Mouse (Mus musculus) kidney, embryonic 16.5 days (tissue): ENCODE results near the gene Lrrc25. TPM values are rescaled to one million over a fixed set of nuclear protein-coding genes. Genes with fewer than 3 reads are reported as not detected.

Experiments used
- ATAC-seq: fragments of 200-750 bp; cut with Nextera tagmentation; 2 replicates; pipeline ENCODE4 v1.8.0; 2017; ENCODE audit warnings: moderate TSS enrichment; ENCODE audit not compliant: low FRiP score, low TSS enrichment
- H3K27ac ChIP-seq: fragments of 300-500 bp; sonication (generic); 2 replicates; pipeline ENCODE4 v1.5.1; 2014; ENCODE audit warnings: low read length
- H3K27me3 ChIP-seq: fragments of 300-500 bp; sonication (generic); 2 replicates; pipeline ENCODE4 v1.6.1; 2014; ENCODE audit warnings: low read length, control low read depth, mixed read lengths; ENCODE audit not compliant: insufficient read depth
- H3K36me3 ChIP-seq: fragments of 300-500 bp; sonication (generic); 2 replicates; pipeline ENCODE4 v1.6.1; 2014; ENCODE audit warnings: low read length, control low read depth, mixed read lengths; ENCODE audit not compliant: insufficient read depth
- H3K4me1 ChIP-seq: fragments of 300-500 bp; sonication (generic); 2 replicates; pipeline ENCODE4 v1.6.1; 2014; ENCODE audit warnings: low read length, control low read depth, mixed read lengths; ENCODE audit not compliant: insufficient read depth
- H3K4me2 ChIP-seq: fragments of 300-500 bp; sonication (generic); replicated peaks from 2 replicates; pipeline ENCODE4 v1.6.1; 2014; ENCODE audit warnings: low read depth, low read length
- H3K4me3 ChIP-seq: fragments of 300-500 bp; sonication (generic); 2 replicates; pipeline ENCODE4 v1.5.1; 2014; ENCODE audit warnings: mild to moderate bottlenecking, low read length
- H3K9ac ChIP-seq: fragments of 300-500 bp; sonication (generic); replicated peaks from 2 replicates; pipeline ENCODE4 v1.6.1; 2014; ENCODE audit warnings: low read length
- H3K9me3 ChIP-seq: fragments of 300-500 bp; sonication (generic); 2 replicates; pipeline ENCODE4 v1.6.1; 2016; ENCODE audit warnings: low read length, control low read depth
- WGBS: fragments of 180-500 bp; shearing (Covaris S2); extraction: QIAGEN DNeasy Blood & Tissue Kit; methylation state at CpG from one replicate; pipeline ENCODE4 v1.1.7; 2014; 5-methylcytosine and 5-hydroxymethylcytosine counted together
- polyA plus RNA-seq: library from polyadenylated mRNA; unstranded; fragments of >200 nt; fragmentation: Nextera tagmentation; extraction: Ambion mirVana; gene quantifications from 2 replicates; pipeline ENCODE4 v1.2.1, GENCODE M21; 2015

Gene Lrrc25
- polyA plus RNA-seq, 1 experiment from 2014 or later: 1.9 TPM

DNA sequence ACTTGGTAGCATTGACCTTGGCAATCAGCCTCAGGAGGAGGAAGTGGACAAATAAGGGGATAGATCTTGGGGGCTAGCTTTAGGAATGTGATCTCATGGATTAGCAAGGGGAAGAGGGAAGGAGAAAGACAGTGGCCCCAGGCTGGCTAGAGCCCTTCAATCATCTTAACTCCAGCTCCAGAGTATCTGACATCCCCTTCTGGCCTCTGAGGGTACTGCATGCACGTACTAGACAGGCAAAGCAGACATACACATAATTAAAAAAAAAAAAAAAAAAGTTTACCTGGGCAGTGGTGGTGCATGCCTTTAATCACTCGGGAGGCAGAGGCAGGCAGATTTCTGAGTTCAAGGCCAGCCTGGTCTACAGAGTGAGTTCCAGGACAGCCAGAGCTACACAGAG is 28.1 kb downstream of the Lrrc25 start:
- Histone ChIP-seq H3K4me3 (no peak overlapping the region), H3K4me2 (no peak overlapping the region), H3K36me3 (peaks cover 1% of the 10 kb centered on the region; the same call in 1 of the 2 replicates), H3K27me3 (no peaks in the 10 kb centered on the region), H3K9ac (no peak overlapping the region), H3K4me1 (peaks cover 36% of the 10 kb centered on the region), H3K27ac (no peak overlapping the region), H3K9me3 (no peaks in the 10 kb centered on the region)
- ATAC-seq: no peak
- WGBS: 81% methylated on average over 2 of the region's 2 CpGs

DNA sequence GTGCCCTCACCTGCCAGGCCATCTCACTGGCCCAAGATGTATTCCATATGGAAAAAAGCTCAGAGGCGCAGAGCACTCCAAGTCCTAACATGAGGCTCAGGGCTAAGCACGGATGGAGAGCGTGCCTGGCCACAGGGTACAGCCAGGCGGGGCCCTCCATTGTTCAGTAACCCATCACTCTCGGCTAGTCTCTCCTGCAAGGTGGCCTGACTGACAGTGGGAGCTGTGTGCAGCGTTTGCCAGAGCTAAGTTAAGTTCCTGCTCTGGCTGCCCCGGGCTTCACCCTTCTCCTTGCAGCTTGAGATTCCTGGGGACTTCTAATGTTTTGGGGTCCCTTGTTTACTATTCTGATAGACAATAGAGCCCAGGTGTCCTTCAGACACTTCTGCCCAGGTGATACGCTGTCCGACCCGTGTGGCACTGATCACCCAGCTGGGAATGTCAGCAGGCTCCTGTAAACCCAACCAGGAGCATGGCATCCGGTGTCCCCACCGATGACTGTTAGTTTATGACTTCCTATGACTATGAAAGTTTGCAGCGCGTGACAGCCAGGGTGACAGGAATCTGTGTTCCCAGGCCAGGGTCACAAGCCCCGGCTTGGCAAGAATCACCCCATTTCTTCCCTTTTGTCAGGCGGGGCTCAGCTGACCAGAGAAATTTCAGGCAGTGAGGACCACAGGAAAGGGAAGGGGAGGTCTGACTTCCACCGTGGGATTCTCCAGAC is 29.7 kb downstream of the Lrrc25 start:
- peaks cover 12% of the 10 kb centered on the region for H3K36me3 ChIP-seq
- H3K27ac ChIP-seq: peak overlapping the region; percentile 52; the same call in 1 of the 2 replicates
- no peaks in the 10 kb centered on the region for H3K27me3 ChIP-seq
- 27% methylated on average over 17 of the region's 17 CpGs for WGBS
- no peak overlapping the region for H3K4me3 ChIP-seq
- H3K9ac ChIP-seq: peak overlapping the region; percentile 38
- peaks cover 47% of the 10 kb centered on the region for H3K4me1 ChIP-seq
- peak; percentile 24; the same call in 1 of the 2 replicates for ATAC-seq
- H3K4me2 ChIP-seq: 0 out of 2 replicates have a peak overlapping the region, but pooled peaks have one; percentile 6
- no peaks in the 10 kb centered on the region for H3K9me3 ChIP-seq

DNA sequence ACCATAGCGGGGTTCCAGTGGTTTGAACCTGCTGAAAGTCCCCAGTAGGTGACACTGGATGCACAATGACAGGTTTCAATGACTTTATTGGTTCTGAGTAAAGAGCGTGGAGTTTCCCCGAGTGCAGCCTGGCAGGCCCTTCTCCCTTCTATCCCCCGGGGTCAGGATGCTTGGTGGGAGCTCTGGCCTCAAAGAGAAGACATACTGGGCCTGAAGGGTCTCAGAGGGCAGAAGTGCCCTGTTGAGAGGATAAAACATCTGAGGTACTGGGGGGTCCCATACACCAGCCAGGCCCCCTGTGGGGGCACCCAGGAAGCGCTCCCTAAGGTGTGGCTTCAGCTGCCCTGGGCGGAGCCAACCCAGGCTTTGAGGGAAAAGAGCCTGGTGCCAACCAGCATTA is 30.4 kb downstream of the Lrrc25 start:
- H3K4me1 ChIP-seq: peaks cover 47% of the 10 kb centered on the region
- WGBS: 67% methylated on average over 6 of the region's 6 CpGs
- H3K4me2 ChIP-seq: no peak overlapping the region
- peaks cover 17% of the 10 kb centered on the region for H3K36me3 ChIP-seq
- H3K9me3 ChIP-seq: no peaks in the 10 kb centered on the region
- ATAC-seq: no peak
- peak overlapping the region; percentile 52; the same call in 1 of the 2 replicates for H3K27ac ChIP-seq
- H3K9ac ChIP-seq: peak overlapping the region; percentile 38; the same call in 1 of the 2 replicates
- H3K27me3 ChIP-seq: no peaks in the 10 kb centered on the region
- no peak overlapping the region for H3K4me3 ChIP-seq

DNA sequence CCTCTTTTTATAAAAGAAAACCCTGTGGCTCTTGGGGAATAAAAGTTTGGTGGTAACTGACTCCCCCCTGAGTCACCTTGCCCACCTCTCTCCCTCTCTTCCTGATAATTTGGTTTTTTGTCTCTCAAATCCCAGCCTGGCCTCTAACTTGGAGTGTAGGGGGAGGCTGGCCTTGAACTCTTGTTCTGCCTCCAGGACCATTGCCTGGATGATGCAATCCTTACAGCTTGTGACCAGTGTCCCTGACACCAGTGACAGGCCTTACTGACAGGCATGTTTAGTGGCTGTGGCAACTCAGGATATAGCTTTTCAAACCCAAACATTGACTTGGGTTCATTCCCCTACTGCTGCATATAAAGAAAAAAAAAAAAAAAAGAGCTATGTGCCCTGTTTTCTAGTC is 30.8 kb downstream of the Lrrc25 start:
- peaks cover 20% of the 10 kb centered on the region for H3K36me3 ChIP-seq
- no peak overlapping the region for H3K4me2 ChIP-seq
- H3K4me1 ChIP-seq: peaks cover 47% of the 10 kb centered on the region
- H3K27ac ChIP-seq: no peak overlapping the region
- H3K9me3 ChIP-seq: no peaks in the 10 kb centered on the region
- ATAC-seq: no peak
- H3K27me3 ChIP-seq: no peaks in the 10 kb centered on the region
- no peak overlapping the region for H3K4me3 ChIP-seq
- H3K9ac ChIP-seq: peak overlapping the region; percentile 38; the same call in 1 of the 2 replicates

DNA sequence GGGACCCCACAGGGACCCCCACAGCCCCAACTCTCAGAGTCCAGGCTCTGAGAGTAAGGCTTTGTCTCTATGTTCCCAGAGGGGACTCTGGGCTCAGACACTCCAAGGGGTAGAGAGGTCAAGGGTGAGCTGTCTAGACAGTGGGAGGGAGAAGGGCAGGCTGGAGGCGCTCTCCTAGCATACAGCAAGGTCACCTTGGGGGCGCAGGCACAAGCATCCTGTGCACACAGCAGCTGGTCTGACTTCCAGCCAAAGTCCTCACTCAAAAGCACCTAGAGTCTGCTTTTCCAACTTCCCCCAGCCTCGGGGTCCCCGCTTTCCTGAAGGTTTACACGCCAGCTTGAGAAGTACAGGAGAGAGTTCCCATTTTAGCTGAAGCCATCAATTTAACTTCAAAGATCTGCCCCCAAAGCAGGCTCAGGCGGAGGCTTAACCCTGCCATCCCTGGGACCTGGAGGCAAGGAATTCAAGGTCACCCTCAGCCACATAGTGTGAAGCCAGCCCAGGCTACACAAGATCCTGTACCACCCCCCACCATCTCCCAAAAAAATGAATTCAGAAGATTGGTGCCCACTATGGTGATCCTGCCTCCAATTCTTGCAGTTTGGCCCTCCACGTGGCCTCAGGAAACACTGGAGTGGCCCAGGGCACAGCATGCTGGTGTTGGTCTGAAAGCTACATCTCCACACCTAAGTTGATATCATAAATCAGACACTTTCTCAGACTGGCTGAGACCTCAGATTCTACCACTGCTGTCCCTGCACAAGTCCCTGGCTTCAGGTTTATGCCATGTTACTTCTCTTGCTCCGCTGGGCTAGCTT is 31.6 kb downstream of the Lrrc25 start:
- Histone ChIP-seq H3K27me3 (no peaks in the 10 kb centered on the region), H3K4me2 (no peak overlapping the region; the same call in 1 of the 2 replicates), H3K4me3 (no peak overlapping the region), H3K9me3 (no peaks in the 10 kb centered on the region), H3K4me1 (peaks cover 47% of the 10 kb centered on the region), H3K27ac (peak overlapping the region; percentile 51), H3K9ac (peak overlapping the region; percentile 17), H3K36me3 (peaks cover 27% of the 10 kb centered on the region)
- peak; percentile 58; the same call in 1 of the 2 replicates for ATAC-seq
- WGBS: 31% methylated on average over 8 of the region's 8 CpGs

DNA sequence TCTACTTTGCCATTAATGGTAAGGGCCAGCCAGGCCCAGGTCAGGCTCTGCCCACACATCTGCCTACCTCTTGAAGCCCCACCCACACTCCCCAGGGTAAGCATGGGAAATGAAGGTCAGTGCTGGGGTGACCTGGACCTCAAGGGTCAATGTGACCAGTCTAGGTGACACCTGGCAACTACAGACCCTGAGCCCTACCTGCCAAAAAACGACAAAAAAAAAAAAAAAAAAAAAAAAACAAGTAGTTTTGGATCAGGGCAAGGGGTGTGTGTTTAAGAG is 32.1 kb downstream of the Lrrc25 start:
- Histone ChIP-seq H3K27me3 (no peaks in the 10 kb centered on the region), H3K4me1 (peaks cover 47% of the 10 kb centered on the region), H3K27ac (0 out of 2 replicates have a peak overlapping the region, but pooled peaks have one; percentile 51), H3K36me3 (peaks cover 27% of the 10 kb centered on the region), H3K4me3 (no peak overlapping the region), H3K9ac (no peak overlapping the region), H3K4me2 (no peak overlapping the region), H3K9me3 (no peaks in the 10 kb centered on the region)
- 33% methylated on average over 1 of the region's 1 CpGs for WGBS
- ATAC-seq: no peak

DNA sequence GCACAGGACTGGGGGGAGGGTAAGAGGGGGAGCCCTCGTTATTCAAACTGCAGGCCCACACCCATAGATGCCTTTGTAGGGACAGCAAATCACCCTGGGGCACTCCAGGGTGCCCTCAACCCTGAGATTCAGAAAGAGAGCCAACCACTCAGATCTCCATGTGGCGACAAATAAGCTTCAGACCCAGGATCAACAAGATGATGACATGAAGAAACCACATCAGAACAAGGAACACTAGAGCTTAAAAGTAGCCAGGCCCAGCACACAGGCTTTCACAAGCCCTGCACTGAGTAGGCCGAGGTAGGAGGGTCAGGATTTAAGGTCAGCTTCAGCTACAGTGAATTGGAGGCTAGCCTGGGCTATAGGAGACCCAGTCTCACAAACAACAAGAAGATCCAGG is 33.0 kb downstream of the Lrrc25 start:
- peak; percentile 16; the same call in 1 of the 2 replicates for ATAC-seq
- H3K27me3 ChIP-seq: no peaks in the 10 kb centered on the region
- WGBS: 56% methylated on average over 3 of the region's 3 CpGs
- peaks cover 31% of the 10 kb centered on the region for H3K36me3 ChIP-seq
- H3K4me3 ChIP-seq: no peak overlapping the region
- H3K4me2 ChIP-seq: no peak overlapping the region
- no peak overlapping the region; the same call in 1 of the 2 replicates for H3K9ac ChIP-seq
- H3K27ac ChIP-seq: peak overlapping the region; percentile 64
- H3K9me3 ChIP-seq: no peaks in the 10 kb centered on the region
- peaks cover 47% of the 10 kb centered on the region for H3K4me1 ChIP-seq

DNA sequence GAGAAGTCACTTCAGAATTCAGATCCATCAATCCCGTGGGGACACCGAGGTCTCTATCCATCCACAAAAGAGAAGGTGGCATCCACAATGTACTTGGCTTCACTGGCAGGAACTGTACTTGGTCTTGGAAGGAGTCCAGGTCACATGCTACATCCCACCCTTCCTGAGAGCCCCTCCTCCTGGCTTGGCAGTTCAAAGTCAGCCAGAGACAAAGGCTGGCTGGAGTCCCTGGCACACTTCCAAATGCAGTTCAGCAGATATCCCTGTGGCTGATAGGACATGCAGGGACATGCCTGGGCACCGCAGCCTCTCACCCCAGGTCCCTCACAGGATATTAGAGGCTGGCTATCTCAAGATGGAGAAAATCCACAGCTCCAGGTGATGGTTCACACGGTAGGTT is 33.4 kb downstream of the Lrrc25 start:
- Histone ChIP-seq H3K36me3 (peaks cover 31% of the 10 kb centered on the region), H3K4me2 (no peak overlapping the region), H3K9me3 (no peaks in the 10 kb centered on the region), H3K27ac (peak overlapping the region; percentile 64), H3K27me3 (no peaks in the 10 kb centered on the region), H3K4me3 (no peak overlapping the region), H3K9ac (no peak overlapping the region; the same call in 1 of the 2 replicates), H3K4me1 (peaks cover 47% of the 10 kb centered on the region)
- ATAC-seq: peak; percentile 77
- WGBS: 58% methylated on average over 4 of the region's 4 CpGs

DNA sequence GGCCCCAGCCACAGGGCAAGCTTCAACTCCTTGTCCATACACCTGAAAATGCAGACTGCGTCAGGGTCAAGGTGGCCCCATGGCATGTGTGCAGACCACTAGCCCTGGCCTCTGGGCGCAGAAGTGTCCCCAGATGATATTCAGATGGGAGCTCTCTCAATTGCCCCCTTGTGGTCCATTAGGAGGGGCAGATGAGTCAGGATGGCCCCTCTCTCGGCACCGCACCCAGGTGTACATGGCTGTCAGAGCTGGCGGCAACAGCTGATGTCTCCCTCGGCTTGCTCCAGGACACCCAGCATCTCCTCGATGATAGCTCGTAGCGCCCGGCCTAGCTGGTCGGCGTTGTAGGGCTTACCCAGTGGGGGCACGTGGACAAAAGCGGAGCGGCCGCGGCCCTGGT is 34.4 kb downstream of the Lrrc25 start:
- peaks cover 43% of the 10 kb centered on the region for H3K4me1 ChIP-seq
- no peak for ATAC-seq
- no peaks in the 10 kb centered on the region for H3K27me3 ChIP-seq
- H3K27ac ChIP-seq: no peak overlapping the region
- H3K9me3 ChIP-seq: no peaks in the 10 kb centered on the region
- 96% methylated on average over 17 of the region's 17 CpGs for WGBS
- no peak overlapping the region for H3K9ac ChIP-seq
- no peak overlapping the region for H3K4me2 ChIP-seq
- H3K4me3 ChIP-seq: no peak overlapping the region
- peaks cover 36% of the 10 kb centered on the region for H3K36me3 ChIP-seq

DNA sequence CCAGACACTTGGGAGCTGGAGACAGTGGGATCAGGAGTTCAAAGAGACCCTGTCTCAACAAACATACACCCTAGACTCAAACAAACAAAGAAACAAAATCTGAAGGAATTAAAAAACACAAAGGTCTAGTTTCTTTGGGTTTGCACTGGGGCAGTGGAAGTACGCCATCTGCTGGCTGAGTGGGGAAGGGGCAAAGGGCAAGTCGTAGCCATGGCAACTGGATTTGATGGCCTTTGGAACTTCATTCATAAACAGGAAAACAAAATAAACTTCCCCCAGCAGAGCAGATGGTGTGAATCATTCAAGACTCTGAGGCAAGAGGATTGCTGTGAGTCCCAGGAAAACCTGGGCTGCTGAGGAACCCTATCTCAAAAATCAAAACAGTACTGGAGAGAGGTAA is 37.3 kb downstream of the Lrrc25 start:
- Histone ChIP-seq H3K27me3 (no peaks in the 10 kb centered on the region), H3K9me3 (no peaks in the 10 kb centered on the region), H3K4me1 (peaks cover 26% of the 10 kb centered on the region), H3K4me2 (no peak overlapping the region), H3K9ac (no peak overlapping the region), H3K36me3 (peaks cover 46% of the 10 kb centered on the region), H3K4me3 (no peak overlapping the region), H3K27ac (no peak overlapping the region)
- no peak for ATAC-seq
- 63% methylated on average over 2 of the region's 2 CpGs for WGBS
